In the genomic region with DNA sequence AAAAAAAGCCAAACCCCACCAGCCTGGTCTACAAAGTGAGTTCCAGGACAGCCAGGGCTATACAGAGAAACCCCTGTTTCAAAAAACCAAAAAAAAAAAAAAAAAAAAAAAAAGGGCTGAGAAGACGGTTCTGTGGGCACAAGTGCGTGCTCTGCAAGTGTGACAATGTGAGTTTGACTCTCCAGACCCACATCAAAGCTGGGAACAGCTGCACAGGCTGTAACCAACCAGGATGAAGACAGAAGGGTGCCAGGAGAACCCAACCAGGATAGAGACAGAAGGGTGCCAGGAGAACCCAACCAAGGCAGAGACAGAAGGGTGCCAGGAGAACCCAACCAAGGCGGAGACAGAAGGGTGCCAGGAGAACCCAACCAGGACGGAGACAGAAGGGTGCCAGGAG, we compare ENCODE assay signal across 14 mouse cellular contexts.
"Had no signal": no experiment of that assay in that cellular context is flagged by ENCODE, and none has a peak within 500 bp of the region (broad histone marks: within the 10 kb centered on the region; RNA-seq: fewer than 3 reads in every experiment).

No protein-coding gene starts in this region.

- H3K27ac ChIP-seq: liver, embryonic 12.5 days; liver, embryonic 14.5 days; midbrain, embryonic 10.5 days; midbrain, embryonic 12.5 days; neural tube, embryonic 12.5 days; stomach, embryonic 15.5 days; stomach, postnatal 0 days had no signal

- H3K4me3 ChIP-seq: liver, embryonic 12.5 days; midbrain, embryonic 10.5 days; midbrain, embryonic 12.5 days; neural tube, embryonic 12.5 days; stomach, embryonic 15.5 days had no signal

- H3K36me3 ChIP-seq: stomach, embryonic 15.5 days had no signal

- H3K27me3 ChIP-seq: liver, embryonic 12.5 days; midbrain, embryonic 12.5 days; neural tube, embryonic 12.5 days; stomach, embryonic 15.5 days had no signal

- H3K9me3 ChIP-seq: liver, embryonic 12.5 days; midbrain, embryonic 10.5 days; midbrain, embryonic 12.5 days; neural tube, embryonic 12.5 days; stomach, embryonic 15.5 days had no signal

- H3K9ac ChIP-seq: liver, embryonic 12.5 days; liver, embryonic 14.5 days; lung, embryonic 14.5 days; midbrain, embryonic 12.5 days; neural tube, embryonic 12.5 days; stomach, embryonic 15.5 days had no signal

- DNase-seq: lung, adult 18-20 months; lung, embryonic 14.5 days; lung, postnatal 10 days; lung, postnatal 4 days; midbrain, embryonic 14.5 days; right cerebral cortex, postnatal 14 days; thymus, postnatal 36 days had no signal

- H3K4me2 ChIP-seq: liver, embryonic 12.5 days; lung, embryonic 14.5 days; midbrain, embryonic 12.5 days; neural tube, embryonic 12.5 days; stomach, embryonic 15.5 days had no signal
